Mouse (Mus musculus): ENCODE data around the gene Slfn5. TPM values are rescaled to one million over a fixed set of nuclear protein-coding genes. Genes with fewer than 3 reads are reported as not detected.

Slfn5 gene
- total and polyA plus RNA-seq, 2 experiments from 2014 or later: 2.0 to 3.9 TPM

- Histone ChIP-seq H3K36me3 (ENCODE audit: insufficient read depth, low read length) (no peaks in the 10 kb centered on the region), H3K4me3 (ENCODE audit: low read depth, low read length) (peak overlapping the region; percentile 45), H3K4me1 (ENCODE audit: insufficient read depth, low read length) (0 out of 2 replicates have a peak, but pooled peaks cover 4% of the 10 kb centered on the region), H3K27me3 (ENCODE audit: insufficient read depth, low read length) (peaks cover 40% of the 10 kb centered on the region), H3K27ac (ENCODE audit: low read depth, low read length) (no peak overlapping the region), H3K9ac (replicated peaks; ENCODE audit: low read length, poor library complexity, severe bottlenecking) (no peak overlapping the region), H3K9me3 (ENCODE audit: low read length) (no peaks in the 10 kb centered on the region), H3K4me2 (ENCODE audit: low read depth, low read length, poor library complexity, severe bottlenecking) (peak overlapping the region; percentile 94)
- WGBS: 3% methylated on average over 29 of the region's 29 CpGs
- TF ChIP-seq CTCF (IDR thresholded peaks at IDR 0.05): no peak
- ATAC-seq (ENCODE audit: low FRiP score) (no peak), DNase-seq (ENCODE audit: low spot score) (no peak)
These were observed 18.0 kb upstream of the Slfn5 start for GRCm38 (mm10) chr11:82933186-82933585.

GRCm38 (mm10) chr11:82943336-82943735, 7.8 kb upstream of the Slfn5 start:
- Histone ChIP-seq H3K4me3 (ENCODE audit: low read depth, low read length) (no peak overlapping the region), H3K4me1 (ENCODE audit: insufficient read depth, low read length) (no peaks in the 10 kb centered on the region), H3K27ac (ENCODE audit: low read depth, low read length) (no peak overlapping the region), H3K4me2 (ENCODE audit: low read depth, low read length, poor library complexity, severe bottlenecking) (no peak overlapping the region), H3K27me3 (ENCODE audit: insufficient read depth, low read length) (0 out of 2 replicates have a peak, but pooled peaks cover 3% of the 10 kb centered on the region), H3K36me3 (ENCODE audit: insufficient read depth, low read length) (no peaks in the 10 kb centered on the region), H3K9me3 (ENCODE audit: low read length) (no peaks in the 10 kb centered on the region), H3K9ac (replicated peaks; ENCODE audit: low read length, poor library complexity, severe bottlenecking) (no peak overlapping the region)
- no peak for ATAC-seq (ENCODE audit: low FRiP score)
- no peak for TF ChIP-seq CTCF (IDR thresholded peaks at IDR 0.05)
- WGBS: 55% methylated on average over 6 of the region's 6 CpGs
- no peak for DNase-seq (ENCODE audit: low spot score)

GRCm38 (mm10) chr11:82945636-82946035, 5.5 kb upstream of the Slfn5 start:
- 60% methylated on average over 2 of the region's 2 CpGs for WGBS
- peaks cover 11% of the 10 kb centered on the region for H3K27me3 ChIP-seq (ENCODE audit: insufficient read depth, low read length)
- no peaks in the 10 kb centered on the region for H3K4me1 ChIP-seq (ENCODE audit: insufficient read depth, low read length)
- no peaks in the 10 kb centered on the region for H3K36me3 ChIP-seq (ENCODE audit: insufficient read depth, low read length)
- H3K4me3 ChIP-seq (ENCODE audit: low read depth, low read length): no peak overlapping the region
- TF ChIP-seq CTCF (IDR thresholded peaks at IDR 0.05): no peak
- H3K27ac ChIP-seq (ENCODE audit: low read depth, low read length): no peak overlapping the region
- ATAC-seq (ENCODE audit: low FRiP score) (no peak), DNase-seq (ENCODE audit: low spot score) (no peak)
- H3K4me2 ChIP-seq (ENCODE audit: low read depth, low read length, poor library complexity, severe bottlenecking): no peak overlapping the region
- H3K9ac ChIP-seq (replicated peaks; ENCODE audit: low read length, poor library complexity, severe bottlenecking): no peak overlapping the region
- H3K9me3 ChIP-seq (ENCODE audit: low read length): no peaks in the 10 kb centered on the region

- H3K4me1 ChIP-seq (ENCODE audit: insufficient read depth, low read length): no peaks in the 10 kb centered on the region
- no peak overlapping the region for H3K4me2 ChIP-seq (ENCODE audit: low read depth, low read length, poor library complexity, severe bottlenecking)
- H3K4me3 ChIP-seq (ENCODE audit: low read depth, low read length): no peak overlapping the region
- ATAC-seq (ENCODE audit: low FRiP score) (no peak), DNase-seq (ENCODE audit: low spot score) (no peak)
- H3K9ac ChIP-seq (replicated peaks; ENCODE audit: low read length, poor library complexity, severe bottlenecking): no peak overlapping the region
- H3K27ac ChIP-seq (ENCODE audit: low read depth, low read length): no peak overlapping the region
- H3K9me3 ChIP-seq (ENCODE audit: low read length): no peaks in the 10 kb centered on the region
- H3K36me3 ChIP-seq (ENCODE audit: insufficient read depth, low read length): no peaks in the 10 kb centered on the region
- no peak for TF ChIP-seq CTCF (IDR thresholded peaks at IDR 0.05)
- whole genome bisulfite sequencing: 37% methylated on average over 4 of the region's 4 CpGs
- H3K27me3 ChIP-seq (ENCODE audit: insufficient read depth, low read length): peaks cover 24% of the 10 kb centered on the region
These were observed 3.7 kb upstream of the Slfn5 start for GRCm38 (mm10) chr11:82947457-82947856.

GRCm38 (mm10) chr11:82949036-82949435, 2.1 kb upstream of the Slfn5 start:
- Histone ChIP-seq H3K27ac (ENCODE audit: low read depth, low read length) (no peak overlapping the region), H3K27me3 (ENCODE audit: insufficient read depth, low read length) (peaks cover 27% of the 10 kb centered on the region), H3K4me1 (ENCODE audit: insufficient read depth, low read length) (no peaks in the 10 kb centered on the region), H3K4me3 (ENCODE audit: low read depth, low read length) (no peak overlapping the region), H3K4me2 (ENCODE audit: low read depth, low read length, poor library complexity, severe bottlenecking) (no peak overlapping the region), H3K9ac (replicated peaks; ENCODE audit: low read length, poor library complexity, severe bottlenecking) (no peak overlapping the region), H3K9me3 (ENCODE audit: low read length) (no peaks in the 10 kb centered on the region), H3K36me3 (ENCODE audit: insufficient read depth, low read length) (no peaks in the 10 kb centered on the region)
- 85% methylated on average over 9 of the region's 9 CpGs for WGBS
- ATAC-seq (ENCODE audit: low FRiP score): no peak
- no peak for TF ChIP-seq CTCF (IDR thresholded peaks at IDR 0.05)
- no peak for DNase-seq (ENCODE audit: low spot score)

GRCm38 (mm10) chr11:82951865-82952611, 889 bp downstream of the Slfn5 start:
- H3K4me2 ChIP-seq (ENCODE audit: low read depth, low read length, poor library complexity, severe bottlenecking): peak overlapping the region; percentile 1; the same call in 1 of the 2 replicates
- peaks cover 27% of the 10 kb centered on the region for H3K27me3 ChIP-seq (ENCODE audit: insufficient read depth, low read length)
- ATAC-seq (ENCODE audit: low FRiP score) (no peak), DNase-seq (ENCODE audit: low spot score) (no peak)
- no peaks in the 10 kb centered on the region for H3K4me1 ChIP-seq (ENCODE audit: insufficient read depth, low read length)
- no peaks in the 10 kb centered on the region for H3K9me3 ChIP-seq (ENCODE audit: low read length)
- WGBS: 10% methylated on average over 28 of the region's 28 CpGs
- H3K36me3 ChIP-seq (ENCODE audit: insufficient read depth, low read length): no peaks in the 10 kb centered on the region
- TF ChIP-seq CTCF (IDR thresholded peaks at IDR 0.05): no peak
- H3K27ac ChIP-seq (ENCODE audit: low read depth, low read length): no peak overlapping the region
- H3K4me3 ChIP-seq (ENCODE audit: low read depth, low read length): peak overlapping the region; percentile 5; the same call in 1 of the 2 replicates
- no peak overlapping the region for H3K9ac ChIP-seq (replicated peaks; ENCODE audit: low read length, poor library complexity, severe bottlenecking)

Data from midbrain, postnatal 0 days (tissue).